Mouse (Mus musculus): ENCODE results near the gene Mrgprb4.

Gene Mrgprb4

GRCm38 (mm10) chr7:48199188-48199587 is at the start of gene Mrgprb4:
TSS of gene Mrgprb4 (minus strand) at chr7:48199288.
- no peak for DNase-seq

GRCm38 (mm10) chr7:48226114-48226513 is 27.0 kb upstream of the Mrgprb4 start:
- DNase-seq, result no peak

GRCm38 (mm10) chr7:48225065-48225464 is 26.0 kb upstream of the Mrgprb4 start:
- no peak for DNase-seq

GRCm38 (mm10) chr7:48168919-48169318 is 30.2 kb downstream of the Mrgprb4 start, which contains the start of gene Mrgprb5:
TSS of gene Mrgprb5 (minus strand) at chr7:48169019.
- DNase-seq, result no peak

GRCm38 (mm10) chr7:48167471-48167870 is 31.6 kb downstream of the Mrgprb4 start:
- DNase-seq, result no peak
